Mouse (Mus musculus): ENCODE results near the gene Top3a. TPM values are rescaled to one million over a fixed set of nuclear protein-coding genes. Genes with fewer than 3 reads are reported as not detected.

The Top3a gene
- polyA plus RNA-seq, 1 experiment from 2014 or later, result 3.2 TPM

GRCm38 (mm10) chr11:60799977-60800376, 22.8 kb upstream of the Top3a start:
- Histone ChIP-seq H3K27me3 (ENCODE audit: insufficient read depth, low read length) (no peaks in the 10 kb centered on the region), H3K4me1 (ENCODE audit: insufficient read depth) (peaks cover 3% of the 10 kb centered on the region; the same call in 1 of the 2 replicates), H3K9ac (replicated peaks) (no peak overlapping the region), H3K27ac (ENCODE audit: low read depth) (no peak overlapping the region), H3K4me3 (ENCODE audit: low read depth, low read length) (no peak overlapping the region), H3K4me2 (ENCODE audit: low read depth, low read length) (no peak overlapping the region), H3K36me3 (replicated peaks; ENCODE audit: insufficient read depth, low read length) (peaks cover 43% of the 10 kb centered on the region), H3K9me3 (ENCODE audit: low read length) (no peaks in the 10 kb centered on the region)
- TF ChIP-seq EP300 (IDR thresholded peaks at IDR 0.05; ENCODE audit: low read depth) (no peak), CTCF (IDR thresholded peaks at IDR 0.05; ENCODE audit: low read depth) (0 out of 2 replicates have a peak, but pooled peaks have one; percentile 5)
- no peak for ATAC-seq
- DNase-seq, result no peak
- WGBS (ENCODE audit: insufficient replicate concordance), result 84% methylated on average over 4 of the region's 4 CpGs

GRCm38 (mm10) chr11:60796342-60796741, 19.2 kb upstream of the Top3a start:
- no peaks in the 10 kb centered on the region for H3K9me3 ChIP-seq (ENCODE audit: low read length)
- TF ChIP-seq EP300 (IDR thresholded peaks at IDR 0.05; ENCODE audit: low read depth) (no peak), CTCF (IDR thresholded peaks at IDR 0.05; ENCODE audit: low read depth) (no peak)
- no peak overlapping the region for H3K4me2 ChIP-seq (ENCODE audit: low read depth, low read length)
- WGBS (ENCODE audit: insufficient replicate concordance), result 82% methylated on average over 11 of the region's 11 CpGs
- H3K27me3 ChIP-seq (ENCODE audit: insufficient read depth, low read length), result no peaks in the 10 kb centered on the region
- H3K9ac ChIP-seq (replicated peaks), result no peak overlapping the region
- no peak for ATAC-seq
- peaks cover 56% of the 10 kb centered on the region for H3K36me3 ChIP-seq (replicated peaks; ENCODE audit: insufficient read depth, low read length)
- no peak overlapping the region for H3K4me3 ChIP-seq (ENCODE audit: low read depth, low read length)
- no peaks in the 10 kb centered on the region for H3K4me1 ChIP-seq (ENCODE audit: insufficient read depth)
- H3K27ac ChIP-seq (ENCODE audit: low read depth), result no peak overlapping the region
- DNase-seq, result no peak

- Histone ChIP-seq H3K4me3 (ENCODE audit: low read depth, low read length) (no peak overlapping the region), H3K4me1 (ENCODE audit: insufficient read depth) (no peaks in the 10 kb centered on the region), H3K36me3 (replicated peaks; ENCODE audit: insufficient read depth, low read length) (peaks cover 53% of the 10 kb centered on the region), H3K9me3 (ENCODE audit: low read length) (no peaks in the 10 kb centered on the region), H3K9ac (replicated peaks) (no peak overlapping the region), H3K27ac (ENCODE audit: low read depth) (no peak overlapping the region), H3K27me3 (ENCODE audit: insufficient read depth, low read length) (no peaks in the 10 kb centered on the region), H3K4me2 (ENCODE audit: low read depth, low read length) (no peak overlapping the region)
- DNase-seq, result no peak
- 67% methylated on average over 2 of the region's 2 CpGs for WGBS (ENCODE audit: insufficient replicate concordance)
- ATAC-seq, result no peak
- TF ChIP-seq CTCF (IDR thresholded peaks at IDR 0.05; ENCODE audit: low read depth), result no peak
- TF ChIP-seq EP300 (IDR thresholded peaks at IDR 0.05; ENCODE audit: low read depth), result no peak
These were observed 13.3 kb upstream of the Top3a start for GRCm38 (mm10) chr11:60790472-60790871.

GRCm38 (mm10) chr11:60787595-60787994, 10.4 kb upstream of the Top3a start:
- H3K27ac ChIP-seq (ENCODE audit: low read depth), result no peak overlapping the region
- ATAC-seq (no peak), DNase-seq (no peak)
- H3K27me3 ChIP-seq (ENCODE audit: insufficient read depth, low read length), result no peaks in the 10 kb centered on the region
- H3K4me3 ChIP-seq (ENCODE audit: low read depth, low read length), result no peak overlapping the region
- H3K9ac ChIP-seq (replicated peaks), result no peak overlapping the region
- H3K9me3 ChIP-seq (ENCODE audit: low read length), result no peaks in the 10 kb centered on the region
- WGBS (ENCODE audit: insufficient replicate concordance), result 69% methylated on average over 1 of the region's 1 CpGs
- no peak overlapping the region for H3K4me2 ChIP-seq (ENCODE audit: low read depth, low read length)
- peaks cover 7% of the 10 kb centered on the region; the same call in 1 of the 2 replicates for H3K4me1 ChIP-seq (ENCODE audit: insufficient read depth)
- peaks cover 59% of the 10 kb centered on the region for H3K36me3 ChIP-seq (replicated peaks; ENCODE audit: insufficient read depth, low read length)
- TF ChIP-seq EP300 (IDR thresholded peaks at IDR 0.05; ENCODE audit: low read depth) (no peak), CTCF (IDR thresholded peaks at IDR 0.05; ENCODE audit: low read depth) (no peak)

- H3K36me3 ChIP-seq (replicated peaks; ENCODE audit: insufficient read depth, low read length), result peaks cover 43% of the 10 kb centered on the region
- H3K27ac ChIP-seq (ENCODE audit: low read depth), result no peak overlapping the region; the same call in 1 of the 2 replicates
- DNase-seq (no peak), ATAC-seq (no peak)
- TF ChIP-seq EP300 (IDR thresholded peaks at IDR 0.05; ENCODE audit: low read depth) (no peak), CTCF (IDR thresholded peaks at IDR 0.05; ENCODE audit: low read depth) (no peak)
- H3K9ac ChIP-seq (replicated peaks), result no peak overlapping the region
- no peaks in the 10 kb centered on the region for H3K9me3 ChIP-seq (ENCODE audit: low read length)
- H3K27me3 ChIP-seq (ENCODE audit: insufficient read depth, low read length), result no peaks in the 10 kb centered on the region
- H3K4me2 ChIP-seq (ENCODE audit: low read depth, low read length), result no peak overlapping the region
- H3K4me1 ChIP-seq (ENCODE audit: insufficient read depth), result peaks cover 34% of the 10 kb centered on the region
- WGBS (ENCODE audit: insufficient replicate concordance), result 77% methylated on average over 8 of the region's 8 CpGs
- no peak overlapping the region for H3K4me3 ChIP-seq (ENCODE audit: low read depth, low read length)
These were observed 7.2 kb upstream of the Top3a start for GRCm38 (mm10) chr11:60784179-60784922.

GRCm38 (mm10) chr11:60779673-60780189, 2.6 kb upstream of the Top3a start:
- ATAC-seq, result no peak
- Histone ChIP-seq H3K27ac (ENCODE audit: low read depth) (no peak overlapping the region), H3K27me3 (ENCODE audit: insufficient read depth, low read length) (no peaks in the 10 kb centered on the region), H3K4me1 (ENCODE audit: insufficient read depth) (peaks cover 62% of the 10 kb centered on the region), H3K36me3 (replicated peaks; ENCODE audit: insufficient read depth, low read length) (peaks cover 12% of the 10 kb centered on the region), H3K9ac (replicated peaks) (peak overlapping the region; percentile 57), H3K4me3 (ENCODE audit: low read depth, low read length) (peak overlapping the region; percentile 39), H3K9me3 (ENCODE audit: low read length) (no peaks in the 10 kb centered on the region), H3K4me2 (ENCODE audit: low read depth, low read length) (peak overlapping the region; percentile 82)
- no peak for TF ChIP-seq EP300 (IDR thresholded peaks at IDR 0.05; ENCODE audit: low read depth)
- 0 out of 2 replicates have a peak, but pooled peaks have one; percentile 3 for TF ChIP-seq CTCF (IDR thresholded peaks at IDR 0.05; ENCODE audit: low read depth)
- WGBS (ENCODE audit: insufficient replicate concordance), result 78% methylated on average over 10 of the region's 10 CpGs
- DNase-seq, result no peak
